Mouse (Mus musculus): Measurements from ENCODE around the gene Ttk. TPM values are rescaled to one million over a fixed set of nuclear protein-coding genes. Genes with fewer than 3 reads are reported as not detected.

The Ttk gene
- total and polyA plus RNA-seq, 3 experiments: 19.9 to 37.2 (median 26.6) TPM

- no peaks in the 10 kb centered on the region for H3K79me2 ChIP-seq (replicated peaks; ENCODE audit: control insufficient read depth, extremely low read depth, insufficient read depth, poor library complexity, severe bottlenecking)
- H3K4me1 ChIP-seq (ENCODE audit: control insufficient read depth in 1 of 2, insufficient read depth in 2 of 2): no peaks in the 10 kb centered on the region
- H3K27ac ChIP-seq (ENCODE audit: insufficient read depth, low read depth): no peak overlapping the region
- DNase-seq (ENCODE audit: extremely low read depth): no peak
- H3K9me3 ChIP-seq (replicated peaks; ENCODE audit: low read length): no peaks in the 10 kb centered on the region
- in situ Hi-C loops (cut with MboI; ENCODE audit: low pct_ligation_motif_present, low pct_unique_long_range_greater_than_20kb, low sequenced_read_pairs) (no loop called here), dilution Hi-C loops (cut with MboI; ENCODE audit: extremely low pct_ligation_motif_present, extremely low pct_unique_long_range_greater_than_20kb, low sequenced_read_pairs) (no loop called here)
- TF ChIP-seq CHD1 (IDR thresholded peaks at IDR 0.05; ENCODE audit: low read depth, low read length) (no peak), ZNF384 (IDR thresholded peaks at IDR 0.05; ENCODE audit: low read depth, low read length) (no peak), ZC3H11A (IDR thresholded peaks at IDR 0.05; ENCODE audit: low read depth, low read length) (no peak), SIN3A (IDR thresholded peaks at IDR 0.05; ENCODE audit: low read length) (no peak), POLR2A (IDR thresholded peaks at IDR 0.05; ENCODE audit: low read depth, low read length) (no peak), CTCF (conservative IDR thresholded peaks at IDR 0.05 in 1 of 2, IDR thresholded peaks at IDR 0.05 in 1 of 2; ENCODE audit: low read depth in 2 of 2, low read length in 2 of 2) (no peak), GABPA (IDR thresholded peaks at IDR 0.05; ENCODE audit: insufficient replicate concordance, low read depth, low read length) (no peak), MYC (IDR thresholded peaks at IDR 0.05; ENCODE audit: low read depth, low read length) (no peak), ELF1 (IDR thresholded peaks at IDR 0.05; ENCODE audit: low read depth, low read length) (no peak), MAX (IDR thresholded peaks at IDR 0.05; ENCODE audit: low read length) (no peak), KAT2A (IDR thresholded peaks at IDR 0.05; ENCODE audit: insufficient replicate concordance, low read length) (no peak), BHLHE40 (IDR thresholded peaks at IDR 0.05; ENCODE audit: low read depth, low read length) (no peak)
- no peak overlapping the region for H3K4me3 ChIP-seq (replicated peaks in 1 of 3; ENCODE audit: low read depth in 2 of 3, low read length in 2 of 3, poor library complexity in 1 of 3)
- H3K36me3 ChIP-seq (replicated peaks in 1 of 2; ENCODE audit: control insufficient read depth in 1 of 2, insufficient read depth in 1 of 2, low read length in 1 of 2): no peaks in the 10 kb centered on the region
- no peak overlapping the region for H3K4me2 ChIP-seq (ENCODE audit: insufficient read depth, low read depth, poor library complexity, severe bottlenecking)
- no peak overlapping the region for H3K9ac ChIP-seq (ENCODE audit: insufficient read depth, low read depth)
- no peaks in the 10 kb centered on the region for H3K27me3 ChIP-seq (replicated peaks)
Observed at GRCm38 (mm10) chr9:83893073-83893472, 58.6 kb downstream of the Ttk start.

- Histone ChIP-seq H3K27me3 (replicated peaks) (no peaks in the 10 kb centered on the region), H3K9ac (ENCODE audit: insufficient read depth, low read depth) (no peak overlapping the region), H3K9me3 (replicated peaks; ENCODE audit: low read length) (no peaks in the 10 kb centered on the region), H3K4me1 (ENCODE audit: control insufficient read depth in 1 of 2, insufficient read depth in 2 of 2) (no peaks in the 10 kb centered on the region), H3K36me3 (replicated peaks in 1 of 2; ENCODE audit: control insufficient read depth in 1 of 2, insufficient read depth in 1 of 2, low read length in 1 of 2) (no peaks in the 10 kb centered on the region), H3K27ac (ENCODE audit: insufficient read depth, low read depth) (no peak overlapping the region), H3K4me3 (replicated peaks in 1 of 3; ENCODE audit: low read depth in 2 of 3, low read length in 2 of 3, poor library complexity in 1 of 3) (no peak overlapping the region), H3K79me2 (replicated peaks; ENCODE audit: control insufficient read depth, extremely low read depth, insufficient read depth, poor library complexity, severe bottlenecking) (no peaks in the 10 kb centered on the region), H3K4me2 (ENCODE audit: insufficient read depth, low read depth, poor library complexity, severe bottlenecking) (no peak overlapping the region)
- in situ Hi-C loops (cut with MboI; ENCODE audit: low pct_ligation_motif_present, low pct_unique_long_range_greater_than_20kb, low sequenced_read_pairs) (no loop called here), dilution Hi-C loops (cut with MboI; ENCODE audit: extremely low pct_ligation_motif_present, extremely low pct_unique_long_range_greater_than_20kb, low sequenced_read_pairs) (no loop called here)
- TF ChIP-seq ZC3H11A (IDR thresholded peaks at IDR 0.05; ENCODE audit: low read depth, low read length): no peak
- TF ChIP-seq MYC (IDR thresholded peaks at IDR 0.05; ENCODE audit: low read depth, low read length): no peak
- TF ChIP-seq E2F4 (IDR thresholded peaks at IDR 0.05; ENCODE audit: insufficient replicate concordance, low read depth, low read length): no peak
- no peak for TF ChIP-seq POLR2AphosphoS2 (IDR thresholded peaks at IDR 0.05; ENCODE audit: low read depth, low read length)
- no peak for TF ChIP-seq MAX (IDR thresholded peaks at IDR 0.05; ENCODE audit: low read length)
- TF ChIP-seq GABPA (IDR thresholded peaks at IDR 0.05; ENCODE audit: insufficient replicate concordance, low read depth, low read length): no peak
- no peak for TF ChIP-seq HCFC1 (IDR thresholded peaks at IDR 0.05; ENCODE audit: low read depth, low read length)
- no peak for TF ChIP-seq ETS1 (conservative IDR thresholded peaks at IDR 0.05; ENCODE audit: low read depth, low read length)
- no peak for TF ChIP-seq MAZ (IDR thresholded peaks at IDR 0.05; ENCODE audit: low read depth, low read length)
- TF ChIP-seq ELF1 (IDR thresholded peaks at IDR 0.05; ENCODE audit: low read depth, low read length): no peak
- no peak for TF ChIP-seq TBP (conservative IDR thresholded peaks at IDR 0.05; ENCODE audit: low read depth, low read length)
- TF ChIP-seq USF2 (conservative IDR thresholded peaks at IDR 0.05; ENCODE audit: low read depth, low read length): no peak
- TF ChIP-seq PAX5 (IDR thresholded peaks at IDR 0.05; ENCODE audit: low read length): no peak
- TF ChIP-seq JUN (IDR thresholded peaks at IDR 0.05; ENCODE audit: insufficient read depth, low read depth, low read length): no peak
- DNase-seq (ENCODE audit: extremely low read depth): no peak
Observed at GRCm38 (mm10) chr9:83893767-83894330, 59.4 kb downstream of the Ttk start.

Data from CH12.LX (cell line).